Mouse (Mus musculus) kidney, postnatal 14 days (tissue): Measurements from ENCODE around the gene Zfp598.
"Not testable (repeated sequence)": the region's sequence is repeated elsewhere in the genome, so short reads cannot be mapped to it uniquely, and the experiment has no call there.

Experiments
- DNase-seq: peaks from one replicate; pipeline ENCODE4 v3.0.0; 2022; ENCODE audit warnings: mixed read lengths

Gene Zfp598

DNA sequence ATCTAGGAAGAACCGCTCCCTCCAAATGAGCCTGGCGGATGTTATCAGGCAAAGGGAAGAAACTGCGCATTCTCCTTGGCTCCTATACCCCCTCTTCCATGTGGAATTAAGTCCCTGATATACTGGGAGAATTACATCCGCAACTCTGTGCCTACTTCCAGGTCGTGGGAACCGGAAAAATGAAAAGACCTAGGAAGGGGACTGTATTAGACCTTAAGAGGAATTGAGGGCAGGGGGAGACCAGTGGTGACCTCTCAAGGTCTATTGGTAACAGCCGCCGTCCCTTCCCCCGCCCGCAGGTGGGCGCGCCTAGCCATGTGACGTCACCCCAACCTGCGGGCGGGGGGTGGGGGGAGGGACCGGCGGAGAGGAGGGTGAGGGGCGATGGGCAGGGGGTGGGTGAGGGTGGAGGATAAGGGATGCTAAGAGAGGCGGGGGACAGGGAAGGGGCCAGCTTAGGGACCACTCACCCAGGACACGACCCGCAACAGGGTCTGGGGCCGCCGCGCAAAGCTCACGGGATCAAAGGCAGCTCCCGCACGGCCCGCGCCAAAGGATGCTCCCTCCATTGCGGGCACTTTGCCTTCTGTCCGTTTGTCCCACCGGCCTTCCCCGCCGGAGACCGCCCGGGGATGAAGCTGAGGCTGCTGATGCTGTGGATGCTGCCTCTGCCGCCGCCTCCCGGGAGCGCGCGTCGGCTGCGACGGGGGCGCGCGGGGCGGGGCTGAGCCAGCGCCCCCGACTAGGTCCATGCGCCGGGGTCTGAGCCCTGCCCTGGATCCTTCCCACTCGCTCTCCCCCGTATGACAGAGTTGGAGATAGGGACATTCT lies 20.0 kb downstream of the Zfp598 start, which contains the start of gene Syngr3:
Syngr3 (minus strand) TSS at position 705 of the 831 bp plus-strand sequence.
- no peak for DNase-seq

DNA sequence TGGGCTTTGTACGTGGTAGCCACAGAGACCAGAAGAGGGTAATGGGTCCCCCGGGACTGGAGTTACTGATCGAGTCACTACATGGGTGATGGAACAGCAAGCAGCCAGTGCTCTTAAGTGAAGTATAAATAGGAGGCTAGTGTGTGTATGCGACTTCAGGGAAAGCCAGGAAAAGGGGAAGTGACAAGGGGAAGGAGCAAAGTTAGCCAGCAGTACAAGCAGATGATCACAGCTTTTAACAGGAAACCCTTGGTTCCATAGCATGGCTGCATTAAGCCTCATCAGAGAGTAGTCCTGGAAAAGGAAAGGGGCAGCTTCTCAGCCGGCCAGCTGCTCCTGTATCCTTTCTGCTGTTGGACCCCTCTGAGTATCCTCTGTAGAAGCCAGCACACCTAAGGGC lies 22.9 kb downstream of the Zfp598 start:
- DNase-seq, result no peak

DNA sequence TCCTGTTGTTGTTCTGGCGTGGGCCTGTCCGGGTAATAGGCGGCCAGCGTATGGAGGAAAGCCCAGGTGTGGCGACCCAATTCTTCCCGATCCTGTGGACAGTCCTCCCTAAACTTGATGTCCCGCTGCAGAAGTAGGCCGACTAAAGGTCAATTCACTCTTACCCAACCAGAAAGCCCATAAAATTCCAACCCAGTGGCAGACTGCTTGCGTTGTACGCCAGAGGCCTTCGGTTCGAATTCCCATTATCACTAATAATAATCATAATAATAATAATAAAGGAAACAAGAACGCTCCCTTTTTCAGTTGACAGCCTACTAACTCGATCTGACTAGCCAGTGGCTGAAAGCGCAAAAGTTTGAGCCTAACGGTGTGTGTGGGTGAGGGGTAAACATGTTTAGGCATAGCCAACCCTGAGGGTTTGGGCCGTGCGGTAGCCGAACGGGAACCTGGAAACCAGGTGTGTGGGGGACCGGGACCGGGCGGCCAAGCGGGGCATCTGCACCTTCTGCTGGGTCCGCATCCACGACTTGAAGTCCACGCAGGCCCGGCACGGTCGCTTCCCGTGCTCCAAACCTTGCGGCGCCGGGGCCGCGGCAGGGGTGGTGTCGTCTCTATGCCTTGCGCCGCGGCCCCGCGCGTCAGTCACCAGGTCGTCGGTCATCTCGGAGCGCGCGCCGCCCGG lies 26.0 kb downstream of the Zfp598 start:
- DNase-seq, result no peak

DNA sequence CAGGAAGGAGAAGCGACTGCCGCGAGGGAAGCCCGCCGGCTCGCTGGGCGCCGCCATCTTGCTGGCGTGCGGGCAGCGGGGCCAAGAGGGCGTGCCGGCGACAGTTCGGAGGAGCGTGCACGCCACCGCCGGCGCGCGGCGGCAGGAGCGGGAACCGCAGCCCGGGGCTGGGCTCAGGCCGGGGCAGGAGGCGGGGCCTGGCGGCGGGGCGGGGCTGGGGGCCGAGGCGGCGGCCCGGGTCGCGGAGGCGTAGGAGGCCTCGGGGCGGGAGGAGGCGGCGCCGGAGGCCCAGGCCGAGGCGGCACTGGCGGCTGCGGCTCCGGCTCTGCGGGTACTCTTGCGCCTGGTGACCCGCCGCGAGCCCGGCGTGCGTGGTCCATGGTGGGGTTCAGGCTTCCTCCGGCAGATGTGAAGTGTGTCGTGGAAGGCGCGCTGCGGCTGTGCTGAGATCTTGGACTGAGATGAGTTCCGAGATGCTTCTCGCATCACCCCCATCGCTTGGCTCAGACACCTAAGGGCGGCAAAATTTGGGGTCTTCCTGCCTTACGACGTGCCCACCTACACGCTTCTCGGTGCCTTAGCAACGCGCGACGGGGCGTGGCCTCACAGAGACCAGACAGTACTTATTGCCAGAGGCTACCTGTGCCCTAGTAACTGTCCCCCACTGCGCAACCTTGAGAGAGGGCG lies 26.7 kb downstream of the Zfp598 start, which contains the start of the genes Gfer and Noxo1:
Gfer (minus strand) TSS at position 146 of the 687 bp plus-strand sequence.
Noxo1 (plus strand) TSS at position 224 of the 687 bp plus-strand sequence.
- DNase-seq, result peak; percentile 94

DNA sequence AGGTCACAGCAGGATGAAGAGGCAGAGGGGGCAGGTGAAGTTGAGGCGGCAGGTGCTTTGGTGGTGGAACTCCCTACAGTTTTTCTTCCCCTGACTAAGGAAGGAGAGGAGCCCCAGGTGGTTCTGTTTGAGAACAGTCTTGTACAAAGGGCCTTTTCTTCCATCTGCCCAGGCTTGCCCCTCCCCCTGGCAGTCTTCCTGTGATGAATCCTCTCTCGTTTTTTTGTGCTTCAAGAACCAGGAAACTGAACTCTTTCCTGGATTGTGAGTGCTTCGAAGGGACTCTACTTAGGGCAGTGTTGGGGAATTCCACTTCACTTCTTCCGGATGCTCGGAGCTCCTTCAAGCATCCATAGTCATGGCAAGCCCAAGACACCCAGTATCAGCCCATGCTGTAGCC lies 28.5 kb downstream of the Zfp598 start:
- DNase-seq, result no peak

DNA sequence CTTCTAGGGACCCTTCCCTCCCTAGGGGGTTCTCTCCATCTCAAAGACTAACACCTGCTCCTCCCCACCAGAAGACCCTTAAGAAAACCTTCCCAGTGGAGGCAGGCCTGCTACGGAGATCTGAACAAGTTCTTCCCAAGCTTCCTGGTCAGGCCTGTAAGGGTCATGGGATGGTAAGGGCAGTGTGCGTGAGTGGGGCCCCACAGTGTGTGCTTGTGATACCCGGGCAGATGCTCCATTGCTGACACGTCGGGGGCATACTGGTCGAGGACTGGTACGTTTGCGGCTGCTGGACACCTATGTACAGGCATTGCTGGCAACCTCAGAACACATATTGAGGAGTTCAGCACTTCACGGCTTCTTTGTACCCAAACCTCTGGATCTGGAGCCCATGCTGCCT lies 29.2 kb downstream of the Zfp598 start:
- no peak for DNase-seq

DNA sequence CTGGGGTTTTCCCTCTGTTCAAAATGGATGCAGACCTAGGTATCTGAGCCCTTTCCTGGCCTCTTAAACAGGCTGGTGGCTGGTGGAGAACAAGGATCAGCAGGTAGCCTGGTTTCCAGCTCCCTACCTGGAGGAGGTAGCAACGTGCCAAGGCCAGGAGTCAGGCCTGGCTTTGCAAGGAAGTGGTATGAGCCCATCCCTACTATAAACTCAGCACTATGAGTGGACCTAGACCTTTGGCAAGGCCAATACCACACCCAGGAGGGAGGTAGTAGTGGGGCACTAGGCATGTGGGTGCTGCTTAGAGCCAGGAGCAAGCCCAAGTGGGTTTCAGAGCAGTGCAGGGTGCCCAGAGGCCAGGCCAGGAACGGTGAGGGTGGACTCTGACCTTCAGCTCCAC lies 30.0 kb downstream of the Zfp598 start:
- no peak for DNase-seq

DNA sequence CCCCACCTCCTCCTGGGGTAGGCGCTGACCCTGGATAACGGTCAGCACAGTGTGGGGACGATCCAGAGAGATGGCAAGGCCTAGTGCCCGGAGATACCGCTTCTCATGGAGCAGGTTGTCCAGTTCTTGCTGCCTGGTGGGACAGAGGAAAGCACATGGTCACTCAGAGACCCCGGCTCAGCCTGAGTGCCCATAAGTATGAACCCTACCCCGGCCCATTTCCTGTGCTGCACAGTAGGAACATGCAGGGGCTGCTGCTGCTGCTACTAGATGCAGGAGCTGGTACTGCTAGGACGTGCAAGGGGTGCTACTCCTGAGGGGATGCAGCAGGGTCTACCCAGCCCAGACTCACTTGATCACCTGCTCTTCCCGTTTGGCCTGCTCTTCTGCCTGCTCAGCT lies 31.8 kb downstream of the Zfp598 start:
- no peak for DNase-seq

DNA sequence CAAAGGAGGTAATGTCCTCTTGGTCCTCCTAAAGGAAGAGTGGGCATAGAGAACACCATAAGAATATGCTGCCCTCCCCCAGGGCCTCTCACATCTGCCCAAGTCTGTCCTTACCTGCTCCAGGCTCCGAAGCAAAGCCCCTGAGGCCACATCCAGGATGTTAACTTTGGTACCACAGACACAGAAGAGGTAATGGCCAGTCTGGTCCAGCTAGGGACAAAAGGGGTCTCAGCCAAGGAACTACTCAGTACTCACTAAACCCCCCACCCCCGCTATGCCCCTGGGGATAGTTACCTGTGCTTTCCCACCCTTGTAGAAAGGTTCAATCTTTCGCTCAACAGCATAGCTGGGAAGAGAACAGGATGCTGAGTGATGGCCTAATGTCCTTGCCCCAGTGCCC lies 36.3 kb downstream of the Zfp598 start:
- DNase-seq, result no peak

DNA sequence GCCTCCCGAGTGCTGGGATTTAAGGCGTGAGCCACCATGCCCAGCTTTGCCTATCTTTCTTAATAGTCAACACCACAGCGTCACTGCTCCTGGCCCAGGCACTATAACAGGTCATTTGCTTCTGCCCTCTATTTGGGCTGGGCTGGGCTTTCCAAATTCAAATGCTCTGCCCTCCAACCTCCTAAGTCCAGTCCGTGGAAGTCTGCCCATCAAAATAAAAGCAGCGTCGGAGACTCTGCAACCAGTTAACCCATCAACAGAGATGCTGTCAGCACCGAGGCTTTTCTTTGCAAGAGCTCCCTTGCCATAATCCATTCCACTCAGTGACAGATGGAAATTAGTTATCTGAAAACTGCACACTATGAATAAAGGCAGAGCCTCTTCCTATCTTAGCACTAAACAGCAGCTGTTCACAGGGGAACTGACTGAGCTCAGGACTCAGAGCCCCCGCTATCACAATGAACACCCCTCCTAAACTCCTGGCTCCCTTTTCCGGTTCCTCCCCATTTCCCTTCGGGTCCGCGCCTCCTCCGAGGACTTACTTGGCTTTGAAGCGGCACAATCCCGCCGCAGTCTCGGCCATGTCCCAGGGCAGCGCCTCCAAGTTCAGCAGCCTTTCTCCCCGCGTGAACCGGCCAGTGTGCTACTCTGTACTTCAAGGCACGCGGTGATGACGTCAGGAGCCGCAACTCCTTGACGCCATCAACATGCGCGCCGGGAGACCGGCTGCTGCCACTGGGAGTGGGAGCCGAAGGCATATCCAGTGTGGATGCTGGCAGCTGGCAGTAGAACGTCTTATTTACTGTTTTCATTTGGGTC lies 37.7 kb downstream of the Zfp598 start, which contains the start of gene Tbl3:
Tbl3 (minus strand) TSS at position 679 of the 819 bp plus-strand sequence.
- DNase-seq, result peak; percentile 96

DNA sequence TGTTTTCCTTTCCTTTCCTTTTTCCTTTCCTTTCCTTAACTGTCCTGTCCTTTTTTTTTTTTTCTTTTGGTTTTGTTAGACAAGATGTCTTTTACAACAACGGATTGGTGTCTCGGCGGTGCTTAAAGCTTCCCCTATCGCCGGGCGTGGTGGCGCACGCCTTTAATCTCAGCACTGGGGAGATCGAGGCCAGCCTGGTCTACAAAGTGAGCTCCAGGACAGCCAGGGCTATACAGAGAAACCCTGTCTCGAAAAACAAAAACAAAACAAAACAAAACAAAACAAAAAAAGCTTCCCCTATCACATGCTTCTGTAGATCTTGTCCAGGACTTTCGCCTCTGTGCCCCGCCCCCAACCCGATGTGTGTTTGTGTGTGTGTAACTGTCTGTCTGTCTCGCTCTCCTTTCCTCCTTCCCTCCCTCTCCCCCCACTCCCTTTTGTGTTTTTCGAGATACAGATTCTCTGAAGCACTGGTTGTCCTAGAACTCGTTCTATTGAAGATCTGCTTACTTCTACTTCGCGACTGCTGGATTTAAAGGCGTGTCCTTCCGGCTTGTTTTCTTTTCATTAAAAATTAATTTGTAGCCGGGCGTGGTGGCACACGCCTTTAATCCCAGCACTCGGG lies 38.4 kb downstream of the Zfp598 start:
- no peak for DNase-seq

DNA sequence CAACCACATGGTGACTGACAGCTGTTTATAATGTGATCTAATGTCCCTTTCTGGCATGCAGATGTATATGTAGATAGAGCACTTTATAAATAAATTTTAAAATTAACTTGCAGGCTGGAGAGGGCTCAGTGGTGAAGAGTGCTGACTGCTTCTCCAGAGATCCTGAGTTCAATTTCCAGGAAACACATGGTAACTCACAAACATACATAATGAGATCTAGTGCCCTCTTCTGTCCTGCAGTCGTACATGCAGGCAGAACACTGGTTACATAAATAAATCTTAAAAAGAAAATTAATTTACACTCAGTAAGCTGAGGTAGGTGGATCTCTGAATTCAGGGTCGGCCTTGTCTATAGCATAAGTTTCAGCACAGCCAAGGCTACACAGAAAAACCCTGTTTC lies 39.2 kb downstream of the Zfp598 start:
- DNase-seq, result no peak

DNA sequence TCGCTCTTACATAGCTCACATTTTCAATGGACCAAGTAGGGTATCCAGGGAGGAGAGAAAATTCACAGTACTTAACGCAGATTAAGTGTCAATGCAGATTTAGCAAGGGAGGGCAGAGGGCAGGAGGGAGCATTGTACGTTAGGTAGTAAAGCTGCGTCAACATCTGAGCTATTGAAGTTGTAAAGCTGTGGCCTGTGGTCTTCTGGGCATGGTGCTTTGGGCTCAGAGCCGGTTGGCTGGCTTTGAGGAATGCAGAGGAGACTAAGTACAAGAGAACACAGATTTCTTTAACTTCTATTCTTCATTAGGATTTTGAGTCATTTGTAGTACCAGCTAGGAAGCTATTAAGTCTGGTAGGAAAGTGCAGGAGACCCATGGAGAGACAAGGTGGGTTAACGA lies 46.1 kb downstream of the Zfp598 start:
- DNase-seq, result no peak

DNA sequence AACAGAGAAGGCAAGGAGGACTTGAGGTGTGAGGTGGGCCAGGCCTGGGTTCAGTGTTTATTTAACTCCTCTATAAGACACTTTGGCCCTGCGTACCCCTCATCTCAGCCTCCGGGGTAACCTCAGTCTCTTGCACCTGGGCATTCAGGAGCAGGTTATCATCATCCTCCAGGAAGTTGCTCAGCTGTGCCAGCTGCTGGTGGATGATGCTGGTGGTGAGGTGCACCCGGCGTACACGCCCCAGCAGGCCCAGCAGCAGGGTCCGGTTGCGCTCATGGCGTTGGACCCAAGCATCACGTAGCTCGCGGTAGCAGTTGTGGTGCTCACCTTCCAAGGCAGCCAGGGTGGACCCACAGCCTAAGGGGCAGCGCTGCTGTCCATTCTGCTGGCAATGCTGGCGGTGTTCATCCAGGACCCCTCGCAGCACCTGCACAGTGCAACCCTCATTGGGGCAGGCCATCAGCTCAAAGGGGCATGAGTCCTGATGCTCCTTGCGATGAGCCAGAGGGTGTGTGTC lies 46.7 kb downstream of the Zfp598 start:
- DNase-seq, result no peak

DNA sequence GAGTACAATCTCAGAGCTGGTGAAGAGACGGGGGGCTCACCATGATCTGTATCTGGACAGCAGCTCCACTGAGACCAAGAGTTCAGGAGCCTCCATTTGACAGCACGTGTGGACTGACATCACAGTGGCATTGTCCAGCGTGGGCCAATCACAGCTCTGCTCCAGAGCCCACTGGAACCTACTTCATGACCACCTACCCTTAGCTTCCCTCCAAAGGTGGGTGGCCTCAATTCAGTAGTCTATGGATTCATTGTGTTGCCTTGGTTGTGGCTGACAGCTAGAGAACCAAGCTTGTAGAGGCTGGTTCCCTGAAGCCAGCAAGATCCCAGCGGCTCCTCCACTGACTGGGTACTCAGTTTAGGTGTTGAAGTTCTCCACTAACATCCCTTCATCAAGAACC lies 48.5 kb downstream of the Zfp598 start, which contains the start of the genes Rnf151 and Rps2:
Rnf151 (minus strand) TSS at position 121 of the 400 bp plus-strand sequence.
Rps2 (plus strand) TSS at position 174 of the 400 bp plus-strand sequence.
- DNase-seq, result no peak

DNA sequence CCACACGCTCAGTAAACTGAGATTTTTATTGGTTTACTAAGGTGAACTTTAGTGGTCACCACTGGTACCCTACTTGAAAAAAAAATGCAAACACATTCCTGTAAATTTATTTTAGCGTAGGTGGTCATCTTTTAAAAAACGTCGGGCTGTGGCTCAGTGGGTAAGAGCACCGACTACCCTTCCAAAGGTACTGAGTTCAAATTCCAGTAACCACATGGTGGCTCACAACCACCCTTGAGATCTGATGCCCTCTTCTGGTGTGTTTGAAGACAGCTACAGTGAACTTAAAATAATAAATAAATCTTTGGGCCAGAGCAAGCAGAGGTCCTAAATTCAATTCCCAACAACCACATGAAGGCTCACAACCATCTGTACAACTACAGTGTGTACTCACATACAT lies 49.5 kb downstream of the Zfp598 start:
- DNase-seq, result not testable (repeated sequence)

DNA sequence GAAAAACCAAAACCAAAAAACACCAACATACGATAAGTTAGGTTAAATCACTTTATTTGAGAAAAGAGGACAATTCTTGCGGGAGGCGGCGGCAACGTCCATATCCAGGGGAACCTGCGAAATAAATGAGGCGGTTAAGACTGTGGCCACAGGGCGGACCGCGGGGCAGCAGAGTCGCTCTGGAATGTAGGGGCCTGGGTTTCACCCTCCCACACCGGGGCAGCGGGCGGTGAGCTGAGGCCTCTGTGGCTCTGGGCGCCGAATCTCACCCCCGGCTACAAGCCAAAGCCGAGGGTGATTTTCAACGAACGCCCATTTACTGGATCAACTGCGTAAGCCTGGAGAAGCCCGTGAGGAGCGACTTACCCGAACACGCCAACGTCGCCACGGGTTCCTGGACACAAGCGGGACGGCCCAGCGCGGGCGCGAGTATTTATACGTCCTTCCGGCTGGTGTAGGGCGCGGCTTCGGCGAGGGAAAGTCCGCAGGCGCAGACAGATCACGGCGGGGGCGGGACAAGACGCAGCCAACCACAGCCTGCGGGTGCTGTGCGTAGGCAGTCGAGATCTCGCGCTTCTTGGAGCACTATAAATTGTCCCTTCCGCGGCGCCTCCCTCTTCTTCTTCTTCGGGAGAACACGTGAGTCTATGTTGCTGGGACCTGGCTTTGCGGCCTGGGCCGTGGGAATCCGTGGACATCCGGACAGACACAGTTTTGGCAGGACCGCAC lies 50.2 kb downstream of the Zfp598 start:
- peak; percentile 99 for DNase-seq

DNA sequence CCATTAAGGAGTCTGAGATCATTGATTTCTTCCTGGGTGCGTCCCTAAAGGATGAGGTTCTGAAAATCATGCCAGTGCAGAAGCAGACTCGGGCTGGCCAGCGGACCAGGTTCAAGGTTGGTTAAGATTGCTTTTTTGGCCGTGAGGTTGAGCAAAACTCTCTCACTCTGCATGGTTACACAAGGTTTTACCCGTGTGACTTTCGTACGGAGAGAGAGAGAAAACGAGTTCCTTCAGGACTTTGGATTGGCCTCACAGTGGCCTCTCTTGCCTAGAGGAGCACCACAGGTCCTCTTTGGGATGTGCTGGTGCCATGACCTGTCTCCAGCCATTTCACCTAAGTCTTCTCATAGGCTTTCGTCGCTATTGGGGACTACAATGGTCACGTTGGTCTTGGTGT lies 51.1 kb downstream of the Zfp598 start:
- DNase-seq, result not testable (repeated sequence)

DNA sequence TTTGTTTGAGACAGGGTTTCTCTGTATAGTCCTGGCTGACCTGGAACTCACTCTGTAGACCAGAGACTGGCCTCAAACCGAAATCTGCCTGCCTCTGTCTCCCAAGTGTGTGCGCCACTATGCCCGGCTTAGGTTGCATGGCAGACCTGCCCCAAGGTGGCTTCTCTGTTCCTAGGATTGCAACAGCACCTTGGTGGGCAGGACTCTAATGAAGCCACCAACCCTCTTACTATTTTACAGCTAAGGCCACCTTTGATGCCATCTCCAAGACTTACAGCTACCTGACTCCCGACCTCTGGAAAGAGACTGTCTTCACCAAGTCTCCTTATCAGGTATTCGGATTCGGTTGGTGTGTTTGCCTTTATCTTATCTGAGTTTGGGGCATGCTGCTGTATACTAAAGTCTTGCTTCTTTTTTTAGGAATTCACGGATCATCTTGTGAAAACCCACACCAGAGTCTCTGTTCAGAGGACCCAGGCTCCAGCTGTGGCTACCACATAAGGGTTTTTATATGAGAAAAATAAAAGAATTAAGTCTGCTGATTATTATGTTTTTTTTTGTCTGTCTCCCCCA lies 52.0 kb downstream of the Zfp598 start:
- not testable (repeated sequence) for DNase-seq

DNA sequence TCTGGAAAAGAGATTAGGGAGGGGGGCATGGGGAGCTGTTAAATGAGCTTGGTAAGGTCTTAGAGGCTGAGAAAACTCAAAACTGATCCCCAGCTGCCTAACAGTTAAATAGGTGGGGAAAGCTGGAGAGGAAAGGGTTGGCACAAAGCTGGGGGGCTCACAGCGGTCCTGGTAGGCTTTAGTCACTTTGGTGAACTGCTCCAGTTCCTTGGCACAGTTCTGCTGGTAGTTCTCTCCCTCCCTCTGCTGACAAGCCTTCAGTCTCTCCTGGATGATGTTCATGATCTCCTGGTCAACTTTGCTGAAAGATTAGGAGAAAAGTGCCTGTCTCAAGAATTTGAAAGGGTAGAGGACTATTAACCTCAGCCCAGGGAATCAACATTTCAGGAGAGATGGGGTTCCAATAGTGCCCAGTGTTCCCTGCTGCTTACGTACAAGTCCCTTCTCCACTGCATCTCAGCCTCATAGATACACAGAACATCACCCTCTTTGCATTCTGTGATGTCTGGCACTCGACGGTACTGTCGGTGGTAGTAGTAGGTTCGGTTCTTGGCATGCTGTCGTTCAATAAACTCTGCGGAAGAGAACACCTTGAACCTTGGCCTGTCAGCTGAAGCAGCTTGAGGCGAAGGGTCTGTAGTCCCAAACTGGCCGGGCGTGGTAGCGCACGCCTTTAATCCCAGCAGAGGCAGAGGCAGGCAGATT lies 52.9 kb downstream of the Zfp598 start:
- no peak for DNase-seq
